Comparison of ENCODE assay signal across 31 mouse cellular contexts in the genomic region with DNA sequence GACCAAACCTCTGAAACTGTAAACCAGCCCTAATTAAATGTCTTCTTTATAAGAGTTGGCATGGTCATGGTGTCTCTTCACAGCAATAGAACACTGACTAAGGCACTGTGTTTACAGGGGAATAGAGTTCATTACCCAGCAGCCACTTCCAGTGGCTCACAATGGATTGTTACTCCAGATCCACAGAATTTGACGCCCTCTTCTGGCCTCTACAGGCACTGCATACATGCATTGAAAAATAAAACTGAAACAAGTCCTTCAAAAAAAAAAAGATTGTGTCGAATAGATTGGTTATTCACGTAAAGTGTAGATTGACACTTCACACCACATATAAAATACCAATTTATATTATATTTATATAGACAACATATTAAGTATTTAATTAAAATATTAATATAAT.
DNase-seq lines count a peak whose midpoint lies in the region; ATAC-seq and TF ChIP-seq lines count a peak whose summit lies in the region.
"Had no signal": no experiment of that assay in that cellular context is flagged by ENCODE, and none has a peak within 500 bp of the region (broad histone marks: within the 10 kb centered on the region; RNA-seq: fewer than 3 reads in every experiment).

No protein-coding gene starts in this region.

- DNase-seq in kidney, postnatal 0 days (ENCODE audit: low spot score), result no peak
- DNase-seq in lung, embryonic 14.5 days, result no peak
- no peak for DNase-seq in lung, postnatal 25 days (ENCODE audit: low spot score)
- DNase-seq in ES-CJ7 (ENCODE audit: low read depth, low spot score) (peak; percentile 31), ZHBTc4 (ENCODE audit: low read depth, low spot score) (peak; percentile 67)
- no peak for DNase-seq in layer of hippocampus, postnatal 25 days (ENCODE audit: extremely low spot score in 1 of 2, low spot score in 1 of 2)
- DNase-seq: adrenal gland, adult 8-10 months; adrenal gland, postnatal 25 days; cerebellum, adult 11-12 months; cerebellum, adult 8-10 months; cerebellum, postnatal 10 days; cerebellum, postnatal 36 days; embryo, embryonic 11 days; gastrocnemius, postnatal 25 days; heart, adult 18-20 months; heart, postnatal 14 days had no signal

- no peaks in the 10 kb centered on the region for H3K4me1 ChIP-seq in kidney, postnatal 0 days (replicated peaks; ENCODE audit: insufficient read depth, low read length)
- 0 out of 2 replicates have a peak, but pooled peaks cover 4% of the 10 kb centered on the region for H3K4me1 ChIP-seq in kidney, embryonic 16.5 days (ENCODE audit: insufficient read depth, low read length)
- no peaks in the 10 kb centered on the region for H3K4me1 ChIP-seq in lung, embryonic 14.5 days (ENCODE audit: insufficient read depth)
- H3K4me1 ChIP-seq: embryonic facial prominence, embryonic 10.5 days; embryonic facial prominence, embryonic 13.5 days; forebrain, embryonic 12.5 days; forebrain, embryonic 15.5 days; heart, embryonic 10.5 days; heart, embryonic 13.5 days had no signal

- H3K9ac ChIP-seq in kidney, postnatal 0 days (ENCODE audit: low read depth, low read length), result no peak overlapping the region
- H3K9ac ChIP-seq in kidney, embryonic 16.5 days (replicated peaks; ENCODE audit: low read length), result no peak overlapping the region
- H3K9ac ChIP-seq in lung, embryonic 14.5 days, result no peak overlapping the region
- H3K9ac ChIP-seq: embryonic facial prominence, embryonic 13.5 days; forebrain, embryonic 12.5 days; forebrain, embryonic 15.5 days; heart, embryonic 13.5 days; hindbrain, embryonic 13.5 days had no signal

- TF ChIP-seq CTCF in kidney, postnatal 0 days (IDR thresholded peaks at IDR 0.05; ENCODE audit: low read depth), result 0 out of 2 replicates have a peak, but pooled peaks have one; percentile 7
- peak; percentile 21; the same call in 1 of the 2 replicates for TF ChIP-seq CTCF in lung, embryonic 14.5 days (IDR thresholded peaks at IDR 0.05; ENCODE audit: low read depth)

- no peak overlapping the region for H3K4me2 ChIP-seq in kidney, postnatal 0 days (ENCODE audit: low read length)
- H3K4me2 ChIP-seq in kidney, embryonic 16.5 days (replicated peaks; ENCODE audit: low read depth, low read length), result no peak overlapping the region
- no peak overlapping the region for H3K4me2 ChIP-seq in lung, embryonic 14.5 days
- H3K4me2 ChIP-seq: embryonic facial prominence, embryonic 13.5 days; forebrain, embryonic 12.5 days; forebrain, embryonic 15.5 days; heart, embryonic 13.5 days; hindbrain, embryonic 13.5 days had no signal

- no peaks in the 10 kb centered on the region for H3K36me3 ChIP-seq in kidney, postnatal 0 days (ENCODE audit: insufficient read depth, low read length)
- H3K36me3 ChIP-seq in kidney, embryonic 16.5 days (ENCODE audit: insufficient read depth, low read length), result no peaks in the 10 kb centered on the region
- no peaks in the 10 kb centered on the region for H3K36me3 ChIP-seq in lung, embryonic 14.5 days (ENCODE audit: insufficient read depth)
- H3K36me3 ChIP-seq: embryonic facial prominence, embryonic 10.5 days; embryonic facial prominence, embryonic 13.5 days; forebrain, embryonic 12.5 days; forebrain, embryonic 15.5 days; G1E; heart, embryonic 10.5 days; heart, embryonic 13.5 days; hindbrain, embryonic 13.5 days had no signal

- H3K4me3 ChIP-seq in kidney, postnatal 0 days (replicated peaks; ENCODE audit: low read depth, low read length), result no peak overlapping the region
- no peak overlapping the region for H3K4me3 ChIP-seq in kidney, embryonic 16.5 days (ENCODE audit: low read length)
- H3K4me3 ChIP-seq in lung, embryonic 14.5 days (ENCODE audit: low read depth, low read length), result no peak overlapping the region
- H3K4me3 ChIP-seq: embryonic facial prominence, embryonic 10.5 days; embryonic facial prominence, embryonic 13.5 days; erythroblast, embryonic 14.5 days; forebrain, embryonic 12.5 days; forebrain, embryonic 15.5 days; heart, embryonic 10.5 days; heart, embryonic 13.5 days; hindbrain, embryonic 13.5 days had no signal

- no peaks in the 10 kb centered on the region for H3K27me3 ChIP-seq in kidney, postnatal 0 days (ENCODE audit: insufficient read depth, low read length)
- no peaks in the 10 kb centered on the region for H3K27me3 ChIP-seq in kidney, embryonic 16.5 days (ENCODE audit: insufficient read depth, low read length)
- no peaks in the 10 kb centered on the region for H3K27me3 ChIP-seq in lung, embryonic 14.5 days (ENCODE audit: insufficient read depth, low read length)
- H3K27me3 ChIP-seq: embryonic facial prominence, embryonic 13.5 days; forebrain, embryonic 12.5 days; forebrain, embryonic 15.5 days; heart, embryonic 13.5 days; hindbrain, embryonic 13.5 days; Patski had no signal

- H3K9me3 ChIP-seq in kidney, postnatal 0 days (replicated peaks; ENCODE audit: low read length), result no peaks in the 10 kb centered on the region
- no peaks in the 10 kb centered on the region for H3K9me3 ChIP-seq in kidney, embryonic 16.5 days (ENCODE audit: low read length)
- H3K9me3 ChIP-seq in lung, embryonic 14.5 days (ENCODE audit: low read depth, low read length), result no peaks in the 10 kb centered on the region
- H3K9me3 ChIP-seq: embryonic facial prominence, embryonic 10.5 days; embryonic facial prominence, embryonic 13.5 days; forebrain, embryonic 12.5 days; forebrain, embryonic 15.5 days; heart, embryonic 10.5 days; heart, embryonic 13.5 days; hindbrain, embryonic 13.5 days had no signal

- no peak for ATAC-seq in kidney, postnatal 0 days (replicated peaks; ENCODE audit: low FRiP score, low read depth)
- no peak for ATAC-seq in kidney, embryonic 16.5 days (ENCODE audit: low FRiP score, low TSS enrichment)
- no peak for ATAC-seq in lung, embryonic 14.5 days (ENCODE audit: insufficient read depth)
- ATAC-seq: activated CD4-positive, CD25-positive, alpha-beta regulatory T cell, adult 4 months; CD4-positive, CD25-positive, alpha-beta regulatory T cell, adult 4 months; forebrain, embryonic 15.5 days; hindbrain, embryonic 16.5 days; inflammation-experienced regulatory T-cells, adult 6 months; Patski had no signal

- no peak overlapping the region for H3K27ac ChIP-seq in kidney, postnatal 0 days
- no peak overlapping the region for H3K27ac ChIP-seq in kidney, embryonic 16.5 days (ENCODE audit: low read length)
- H3K27ac ChIP-seq in lung, embryonic 14.5 days (ENCODE audit: low read depth), result no peak overlapping the region
- H3K27ac ChIP-seq: embryonic facial prominence, embryonic 10.5 days; embryonic facial prominence, embryonic 13.5 days; forebrain, embryonic 12.5 days; forebrain, embryonic 15.5 days; heart, embryonic 10.5 days; heart, embryonic 13.5 days; hindbrain, embryonic 13.5 days had no signal

- WGBS in kidney, postnatal 0 days, result 66% methylated on average over 3 of the region's 3 CpGs
- 71% methylated on average over 3 of the region's 3 CpGs for WGBS in kidney, embryonic 16.5 days
- WGBS in lung, embryonic 14.5 days, result 63% methylated on average over 3 of the region's 3 CpGs

Comparison
In these comparisons a context has a peak if more than half of its experiments do, and no peak if none do; other contexts are left out.
1. DNase-seq: peak in ES-CJ7 (single experiment) and ZHBTc4 (single experiment); none in kidney, postnatal 0 days (single experiment), lung, embryonic 14.5 days (single experiment), lung, postnatal 25 days (single experiment) and layer of hippocampus, postnatal 25 days (0 of 2).